Mouse (Mus musculus): ENCODE measurements around the gene Plagl2. TPM values are rescaled to one million over a fixed set of nuclear protein-coding genes. Genes with fewer than 3 reads are reported as not detected.

Gene Plagl2
- polyA plus RNA-seq, 1 experiment from 2014 or later: 22.6 TPM

DNA sequence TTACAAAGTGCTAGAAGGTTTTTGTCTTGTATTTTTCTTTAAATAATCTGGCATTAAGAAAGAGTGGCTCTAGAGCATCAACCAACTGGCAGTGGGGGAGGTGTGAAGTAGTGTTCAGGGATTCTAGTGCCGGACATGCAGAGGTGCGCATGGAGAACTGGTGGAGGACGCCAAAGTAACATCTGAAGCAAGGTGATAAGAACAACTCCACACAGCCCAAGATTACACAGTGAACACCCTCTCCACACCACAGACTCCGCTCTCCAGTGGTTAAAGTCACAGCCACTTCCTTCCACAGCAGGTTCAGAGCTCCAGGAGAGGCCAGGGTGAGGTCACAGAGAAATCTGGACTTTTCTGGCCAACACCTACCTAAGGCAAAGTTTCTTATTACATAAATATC is 13.3 kb downstream of the Plagl2 start:
- Histone ChIP-seq H3K4me1 (ENCODE audit: control insufficient read depth, insufficient read depth, low read length) (peaks cover 19% of the 10 kb centered on the region), H3K36me3 (ENCODE audit: control insufficient read depth, insufficient read depth, low read length) (peaks cover 31% of the 10 kb centered on the region), H3K9ac (ENCODE audit: low read depth, low read length) (no peak overlapping the region), H3K27me3 (ENCODE audit: control insufficient read depth, insufficient read depth, low read length) (no peaks in the 10 kb centered on the region), H3K4me3 (ENCODE audit: low read depth, low read length) (no peak overlapping the region), H3K27ac (ENCODE audit: low read depth, low read length) (no peak overlapping the region), H3K4me2 (no peak overlapping the region), H3K9me3 (replicated peaks; ENCODE audit: control insufficient read depth, low read length) (no peaks in the 10 kb centered on the region)
- peak; percentile 60; the same call in 1 of the 2 replicates for ATAC-seq (replicated peaks; ENCODE audit: insufficient number of reproducible peaks, low FRiP score, low TSS enrichment)
- 57% methylated on average over 4 of the region's 4 CpGs for WGBS (ENCODE audit: insufficient replicate concordance)

DNA sequence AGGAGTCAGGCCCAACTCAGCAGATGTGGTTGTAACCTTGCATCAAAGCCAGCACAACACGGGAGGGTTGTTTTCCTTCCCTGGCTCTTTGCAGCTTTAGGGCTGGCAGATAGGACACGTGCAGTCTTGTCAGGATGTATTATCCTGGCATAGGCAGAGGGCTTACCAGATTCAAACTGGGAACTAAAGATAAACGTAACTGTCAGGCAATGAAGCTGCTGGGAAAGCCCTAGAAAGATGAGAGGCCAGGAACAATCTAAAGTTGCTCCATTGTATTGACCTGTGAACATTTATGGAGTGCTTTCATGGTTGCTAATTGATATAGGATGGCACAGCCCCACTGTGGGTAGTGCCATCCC is 15.7 kb downstream of the Plagl2 start:
- H3K36me3 ChIP-seq (ENCODE audit: control insufficient read depth, insufficient read depth, low read length): peaks cover 11% of the 10 kb centered on the region
- peak overlapping the region; percentile 52 for H3K4me3 ChIP-seq (ENCODE audit: low read depth, low read length)
- H3K4me2 ChIP-seq: peak overlapping the region; percentile 72
- WGBS (ENCODE audit: insufficient replicate concordance): 8% methylated on average over 3 of the region's 3 CpGs
- H3K4me1 ChIP-seq (ENCODE audit: control insufficient read depth, insufficient read depth, low read length): peaks cover 19% of the 10 kb centered on the region
- no peaks in the 10 kb centered on the region for H3K27me3 ChIP-seq (ENCODE audit: control insufficient read depth, insufficient read depth, low read length)
- H3K9ac ChIP-seq (ENCODE audit: low read depth, low read length): peak overlapping the region; percentile 71
- H3K27ac ChIP-seq (ENCODE audit: low read depth, low read length): peak overlapping the region; percentile 31; the same call in 1 of the 2 replicates
- ATAC-seq (replicated peaks; ENCODE audit: insufficient number of reproducible peaks, low FRiP score, low TSS enrichment): no peak
- H3K9me3 ChIP-seq (replicated peaks; ENCODE audit: control insufficient read depth, low read length): no peaks in the 10 kb centered on the region

DNA sequence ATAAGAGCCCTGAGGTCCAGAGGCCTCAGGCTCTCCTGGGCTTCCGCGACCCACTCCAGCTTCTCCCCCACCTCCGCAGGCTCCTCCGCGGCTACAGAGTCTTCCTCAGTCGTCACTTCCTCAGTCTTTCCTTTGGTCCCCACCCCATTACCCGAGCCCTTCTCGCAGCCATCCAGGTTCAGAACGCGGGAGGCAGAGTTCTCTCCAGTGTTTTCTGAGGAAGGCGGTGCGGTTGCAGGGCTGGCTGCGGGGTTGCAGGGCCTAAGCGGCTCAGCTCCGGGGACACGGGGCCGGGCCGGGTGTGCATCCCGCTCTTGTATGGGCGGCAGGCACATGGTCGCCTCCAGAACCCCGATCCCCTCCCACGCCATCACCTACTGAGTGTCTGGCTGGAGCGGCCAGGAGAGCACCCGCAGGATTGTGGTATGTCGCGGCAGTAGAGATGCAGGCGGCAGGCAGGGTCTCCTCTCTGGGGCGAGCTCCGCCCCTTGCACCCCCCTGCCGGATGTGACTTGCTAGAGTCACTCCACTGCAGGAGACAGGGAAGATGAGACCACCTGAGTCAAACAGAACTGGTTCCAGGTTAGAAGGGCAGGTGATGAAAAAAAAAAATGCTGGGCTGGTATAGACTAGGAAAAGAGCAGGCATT is 16.2 kb downstream of the Plagl2 start, which contains the start of gene Tspyl3:
TSS of gene Tspyl3 (minus strand) at position 496 of the 649 bp plus-strand sequence.
- H3K4me1 ChIP-seq (ENCODE audit: control insufficient read depth, insufficient read depth, low read length): peaks cover 19% of the 10 kb centered on the region
- WGBS (ENCODE audit: insufficient replicate concordance): under 1% methylated on average over 31 of the region's 31 CpGs
- ATAC-seq (replicated peaks; ENCODE audit: insufficient number of reproducible peaks, low FRiP score, low TSS enrichment): no peak

DNA sequence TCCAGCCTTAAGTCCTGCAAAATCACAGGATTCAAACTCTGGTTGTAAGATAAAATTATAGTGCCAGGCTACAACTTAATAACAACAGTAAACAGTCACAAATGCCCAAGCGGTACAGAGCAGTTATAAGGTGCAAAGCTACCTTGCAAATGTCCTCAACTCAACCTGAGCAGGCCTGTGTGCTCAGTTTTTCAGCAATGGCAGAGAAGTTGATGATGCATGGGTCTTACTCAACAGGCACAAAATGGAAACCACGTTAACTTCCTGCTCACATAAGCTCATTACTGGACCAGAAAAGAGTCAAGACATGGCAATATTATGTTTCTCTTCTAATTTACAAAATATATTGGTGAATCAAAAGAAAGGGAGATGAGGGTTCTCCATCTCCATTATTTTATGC is 18.7 kb downstream of the Plagl2 start:
- WGBS (ENCODE audit: insufficient replicate concordance): 94% methylated on average over 2 of the region's 2 CpGs
- H3K4me1 ChIP-seq (ENCODE audit: control insufficient read depth, insufficient read depth, low read length): peaks cover 10% of the 10 kb centered on the region
- H3K4me3 ChIP-seq (ENCODE audit: low read depth, low read length): no peak overlapping the region
- H3K9ac ChIP-seq (ENCODE audit: low read depth, low read length): no peak overlapping the region
- ATAC-seq (replicated peaks; ENCODE audit: insufficient number of reproducible peaks, low FRiP score, low TSS enrichment): no peak
- H3K4me2 ChIP-seq: no peak overlapping the region
- no peaks in the 10 kb centered on the region for H3K36me3 ChIP-seq (ENCODE audit: control insufficient read depth, insufficient read depth, low read length)
- no peaks in the 10 kb centered on the region for H3K9me3 ChIP-seq (replicated peaks; ENCODE audit: control insufficient read depth, low read length)
- H3K27me3 ChIP-seq (ENCODE audit: control insufficient read depth, insufficient read depth, low read length): no peaks in the 10 kb centered on the region
- H3K27ac ChIP-seq (ENCODE audit: low read depth, low read length): no peak overlapping the region

More for the DNA sequence above, 16.2 kb downstream of the Plagl2 start, which contains the start of gene Tspyl3:
- Histone ChIP-seq H3K4me2 (peak within 1 kb of the TSS; percentile 72), H3K27me3 (ENCODE audit: control insufficient read depth, insufficient read depth, low read length) (no peaks in the 10 kb centered on the region), H3K36me3 (ENCODE audit: control insufficient read depth, insufficient read depth, low read length) (peaks cover 5% of the 10 kb centered on the region), H3K9me3 (replicated peaks; ENCODE audit: control insufficient read depth, low read length) (no peaks in the 10 kb centered on the region), H3K27ac (ENCODE audit: low read depth, low read length) (peak within 1 kb of the TSS; percentile 31; the same call in 1 of the 2 replicates), H3K4me3 (ENCODE audit: low read depth, low read length) (peak within 1 kb of the TSS; percentile 52), H3K9ac (ENCODE audit: low read depth, low read length) (peak within 1 kb of the TSS; percentile 71)

DNA sequence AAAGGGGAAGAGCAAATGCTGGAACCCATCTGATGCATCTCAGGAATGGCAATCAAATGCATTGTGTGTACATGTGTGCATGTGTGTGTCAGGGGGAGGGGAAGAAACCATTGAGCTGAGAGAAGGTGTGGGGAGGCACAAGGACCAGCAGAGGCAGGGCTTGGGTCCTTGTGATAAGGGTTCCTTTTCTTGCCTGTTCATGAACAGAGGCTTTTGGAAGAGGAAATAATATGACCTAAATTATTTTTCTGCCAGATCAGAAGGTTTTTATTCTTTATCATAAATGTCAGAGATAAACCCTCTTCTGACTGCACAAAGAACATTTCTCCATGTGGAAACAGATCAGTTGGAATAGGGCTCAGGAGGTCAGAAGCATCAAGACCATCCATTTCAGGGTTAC is 19.1 kb downstream of the Plagl2 start:
- no peaks in the 10 kb centered on the region for H3K36me3 ChIP-seq (ENCODE audit: control insufficient read depth, insufficient read depth, low read length)
- H3K27ac ChIP-seq (ENCODE audit: low read depth, low read length): no peak overlapping the region
- H3K9ac ChIP-seq (ENCODE audit: low read depth, low read length): no peak overlapping the region
- peaks cover 10% of the 10 kb centered on the region for H3K4me1 ChIP-seq (ENCODE audit: control insufficient read depth, insufficient read depth, low read length)
- H3K27me3 ChIP-seq (ENCODE audit: control insufficient read depth, insufficient read depth, low read length): no peaks in the 10 kb centered on the region
- H3K9me3 ChIP-seq (replicated peaks; ENCODE audit: control insufficient read depth, low read length): no peaks in the 10 kb centered on the region
- no peak overlapping the region for H3K4me2 ChIP-seq
- ATAC-seq (replicated peaks; ENCODE audit: insufficient number of reproducible peaks, low FRiP score, low TSS enrichment): no peak
- H3K4me3 ChIP-seq (ENCODE audit: low read depth, low read length): no peak overlapping the region

DNA sequence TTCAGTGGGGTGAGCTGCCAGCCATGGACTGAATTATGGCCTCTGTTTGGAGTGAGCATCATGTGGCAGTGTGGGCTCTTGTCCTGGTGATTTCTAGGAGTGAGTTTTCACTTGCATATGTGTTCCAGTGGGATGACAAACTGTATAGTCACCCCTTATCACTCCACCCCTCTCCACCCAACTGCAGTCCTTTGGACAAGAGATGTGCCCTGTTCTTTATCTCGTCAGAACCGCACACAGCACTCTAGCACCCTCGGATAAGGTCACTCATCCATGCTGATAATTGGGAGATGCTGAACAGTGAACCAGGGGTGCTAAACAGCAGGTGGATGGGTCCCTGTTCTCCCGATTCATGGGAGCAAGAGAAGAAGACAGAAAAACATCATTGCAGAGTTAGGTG is 19.6 kb downstream of the Plagl2 start:
- Histone ChIP-seq H3K9me3 (replicated peaks; ENCODE audit: control insufficient read depth, low read length) (no peaks in the 10 kb centered on the region), H3K27me3 (ENCODE audit: control insufficient read depth, insufficient read depth, low read length) (no peaks in the 10 kb centered on the region), H3K4me1 (ENCODE audit: control insufficient read depth, insufficient read depth, low read length) (peaks cover 10% of the 10 kb centered on the region), H3K4me2 (0 out of 2 replicates have a peak overlapping the region, but pooled peaks have one; percentile 3), H3K36me3 (ENCODE audit: control insufficient read depth, insufficient read depth, low read length) (no peaks in the 10 kb centered on the region), H3K9ac (ENCODE audit: low read depth, low read length) (no peak overlapping the region), H3K27ac (ENCODE audit: low read depth, low read length) (peak overlapping the region; percentile 51; the same call in 1 of the 2 replicates), H3K4me3 (ENCODE audit: low read depth, low read length) (no peak overlapping the region)
- 47% methylated on average over 4 of the region's 4 CpGs for WGBS (ENCODE audit: insufficient replicate concordance)
- peak; percentile 70; the same call in 1 of the 2 replicates for ATAC-seq (replicated peaks; ENCODE audit: insufficient number of reproducible peaks, low FRiP score, low TSS enrichment)

DNA sequence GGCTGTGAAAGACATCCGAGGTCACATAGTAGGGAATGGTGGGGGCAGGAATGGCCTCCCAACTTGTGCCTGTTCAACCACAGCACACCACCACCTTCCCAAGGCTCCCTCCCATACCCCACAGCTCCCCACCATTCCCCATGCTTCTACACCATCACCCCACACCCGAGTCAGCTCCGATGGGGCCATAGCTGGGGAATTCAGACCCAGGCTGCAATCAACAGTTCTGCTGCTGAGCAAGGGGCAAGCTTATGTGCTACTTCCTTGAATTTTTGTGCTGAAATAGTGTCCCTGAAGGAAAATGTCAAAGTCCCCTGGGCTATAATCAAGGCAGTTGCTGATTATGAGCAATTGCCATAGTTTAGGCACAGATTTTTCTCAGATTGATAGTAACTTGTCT is 22.7 kb downstream of the Plagl2 start:
- 73% methylated on average over 3 of the region's 3 CpGs for WGBS (ENCODE audit: insufficient replicate concordance)
- H3K36me3 ChIP-seq (ENCODE audit: control insufficient read depth, insufficient read depth, low read length): no peaks in the 10 kb centered on the region

GRCm38 (mm10) chr2:153217826-153218340 is 23.3 kb downstream of the Plagl2 start:
- H3K9me3 ChIP-seq (replicated peaks; ENCODE audit: control insufficient read depth, low read length): no peaks in the 10 kb centered on the region
- WGBS (ENCODE audit: insufficient replicate concordance): 44% methylated on average over 10 of the region's 10 CpGs
- ATAC-seq (replicated peaks; ENCODE audit: insufficient number of reproducible peaks, low FRiP score, low TSS enrichment): no peak
- H3K4me1 ChIP-seq (ENCODE audit: control insufficient read depth, insufficient read depth, low read length): peaks cover 5% of the 10 kb centered on the region; the same call in 1 of the 2 replicates
- H3K4me2 ChIP-seq: no peak overlapping the region
- H3K9ac ChIP-seq (ENCODE audit: low read depth, low read length): no peak overlapping the region; the same call in 1 of the 2 replicates
- H3K4me3 ChIP-seq (ENCODE audit: low read depth, low read length): no peak overlapping the region
- H3K27me3 ChIP-seq (ENCODE audit: control insufficient read depth, insufficient read depth, low read length): no peaks in the 10 kb centered on the region
- no peaks in the 10 kb centered on the region for H3K36me3 ChIP-seq (ENCODE audit: control insufficient read depth, insufficient read depth, low read length)
- H3K27ac ChIP-seq (ENCODE audit: low read depth, low read length): no peak overlapping the region

More for the DNA sequence above, 22.7 kb downstream of the Plagl2 start:
- Histone ChIP-seq H3K4me1 (ENCODE audit: control insufficient read depth, insufficient read depth, low read length) (peaks cover 5% of the 10 kb centered on the region; the same call in 1 of the 2 replicates), H3K9ac (ENCODE audit: low read depth, low read length) (no peak overlapping the region), H3K27me3 (ENCODE audit: control insufficient read depth, insufficient read depth, low read length) (no peaks in the 10 kb centered on the region), H3K27ac (ENCODE audit: low read depth, low read length) (no peak overlapping the region), H3K4me2 (no peak overlapping the region), H3K4me3 (ENCODE audit: low read depth, low read length) (no peak overlapping the region), H3K9me3 (replicated peaks; ENCODE audit: control insufficient read depth, low read length) (no peaks in the 10 kb centered on the region)
- no peak for ATAC-seq (replicated peaks; ENCODE audit: insufficient number of reproducible peaks, low FRiP score, low TSS enrichment)

- Histone ChIP-seq H3K9ac (ENCODE audit: low read depth, low read length) (no peak overlapping the region), H3K4me1 (ENCODE audit: control insufficient read depth, insufficient read depth, low read length) (peaks cover 5% of the 10 kb centered on the region; the same call in 1 of the 2 replicates), H3K4me3 (ENCODE audit: low read depth, low read length) (no peak overlapping the region), H3K9me3 (replicated peaks; ENCODE audit: control insufficient read depth, low read length) (no peaks in the 10 kb centered on the region), H3K27ac (ENCODE audit: low read depth, low read length) (no peak overlapping the region), H3K27me3 (ENCODE audit: control insufficient read depth, insufficient read depth, low read length) (no peaks in the 10 kb centered on the region), H3K4me2 (no peak overlapping the region), H3K36me3 (ENCODE audit: control insufficient read depth, insufficient read depth, low read length) (no peaks in the 10 kb centered on the region)
- 60% methylated on average over 4 of the region's 4 CpGs for WGBS (ENCODE audit: insufficient replicate concordance)
- no peak for ATAC-seq (replicated peaks; ENCODE audit: insufficient number of reproducible peaks, low FRiP score, low TSS enrichment)
These were observed 25.8 kb downstream of the Plagl2 start for GRCm38 (mm10) chr2:153215421-153215820.
